Mouse (Mus musculus) lung, embryonic 16.5 days (tissue): ENCODE measurements around the gene Akr1b8. TPM values are rescaled to one million over a fixed set of nuclear protein-coding genes. Genes with fewer than 3 reads are reported as not detected.

Experiments used
- ATAC-seq: fragments of 200-750 bp; cut with Nextera tagmentation; 2 replicates; pipeline ENCODE4 v1.8.0; 2017; ENCODE audit warnings: low read depth, mild to moderate bottlenecking, moderate library complexity
- H3K27ac ChIP-seq: fragments of 300-500 bp; sonication (generic); 2 replicates; pipeline ENCODE4 v1.5.1; 2014; ENCODE audit warnings: mild to moderate bottlenecking, control low read depth, low read length
- H3K27me3 ChIP-seq: fragments of 300-500 bp; sonication (generic); 2 replicates; pipeline ENCODE4 v1.6.1; 2014; ENCODE audit warnings: low read depth, low read length, mixed read lengths; ENCODE audit not compliant: control insufficient read depth, insufficient read depth
- H3K36me3 ChIP-seq: fragments of 300-500 bp; sonication (generic); 2 replicates; pipeline ENCODE4 v1.6.1; 2014; ENCODE audit warnings: low read length; ENCODE audit not compliant: control insufficient read depth, insufficient read depth
- H3K4me1 ChIP-seq: fragments of 300-500 bp; sonication (generic); replicated peaks from 2 replicates; pipeline ENCODE4 v1.6.1; 2014; ENCODE audit warnings: low read length, mixed read lengths; ENCODE audit not compliant: control insufficient read depth, insufficient read depth
- H3K4me2 ChIP-seq: fragments of 300-500 bp; sonication (generic); 2 replicates; pipeline ENCODE4 v1.6.1; 2014; ENCODE audit warnings: low read depth, low read length, control low read depth
- H3K4me3 ChIP-seq: fragments of 300-500 bp; sonication (generic); 2 replicates; pipeline ENCODE4 v1.5.1; 2014; ENCODE audit warnings: mild to moderate bottlenecking, low read length, control low read depth
- H3K9ac ChIP-seq: fragments of 300-500 bp; sonication (generic); 2 replicates; pipeline ENCODE4 v1.6.1; 2014; ENCODE audit warnings: low read length, control low read depth
- H3K9me3 ChIP-seq: fragments of 300-500 bp; sonication (generic); 2 replicates; pipeline ENCODE4 v1.6.1; 2016; ENCODE audit warnings: low read length; ENCODE audit not compliant: control insufficient read depth
- WGBS: fragments of 180-500 bp; shearing (Covaris S2); extraction: QIAGEN DNeasy Blood & Tissue Kit; methylation state at CpG from one replicate; pipeline ENCODE4 v1.1.7; 2014; 5-methylcytosine and 5-hydroxymethylcytosine counted together
- polyA plus RNA-seq: library from polyadenylated mRNA; unstranded; fragments of >200 nt; fragmentation: Nextera tagmentation; extraction: Ambion mirVana; gene quantifications from 2 replicates; pipeline ENCODE4 v1.2.1, GENCODE M21; 2015

Gene Akr1b8
- polyA plus RNA-seq: 7.5 and 8.2 TPM in 2 replicates

GRCm38 (mm10) chr6:34353658-34354353 lies at the start of gene Akr1b8:
Akr1b8 (plus strand) TSS chr6:34354119.
- no peaks in the 10 kb centered on the region for H3K9me3 ChIP-seq
- H3K4me2 ChIP-seq: peak within 1 kb of the TSS; percentile 62
- no peaks in the 10 kb centered on the region for H3K36me3 ChIP-seq
- 13% methylated on average over 16 of the region's 16 CpGs for WGBS
- peak within 1 kb of the TSS; percentile 60 for H3K27ac ChIP-seq
- peak; percentile 71 for ATAC-seq
- H3K9ac ChIP-seq: peak within 1 kb of the TSS; percentile 40
- H3K4me3 ChIP-seq: peak within 1 kb of the TSS; percentile 43
- peaks cover 20% of the 10 kb centered on the region for H3K4me1 ChIP-seq
- no peaks in the 10 kb centered on the region for H3K27me3 ChIP-seq

GRCm38 (mm10) chr6:34304675-34305241 lies 49.2 kb upstream of the Akr1b8 start:
- Histone ChIP-seq H3K9ac (no peak overlapping the region), H3K27ac (no peak overlapping the region), H3K9me3 (no peaks in the 10 kb centered on the region), H3K27me3 (no peaks in the 10 kb centered on the region), H3K4me3 (no peak overlapping the region), H3K4me2 (no peak overlapping the region), H3K36me3 (peaks cover 8% of the 10 kb centered on the region), H3K4me1 (no peaks in the 10 kb centered on the region)
- peak; percentile 45; the same call in 1 of the 2 replicates for ATAC-seq
- WGBS: 68% methylated on average over 10 of the region's 10 CpGs

- Histone ChIP-seq H3K36me3 (peaks cover 8% of the 10 kb centered on the region), H3K4me2 (no peak overlapping the region), H3K9me3 (no peaks in the 10 kb centered on the region), H3K27ac (no peak overlapping the region), H3K27me3 (no peaks in the 10 kb centered on the region), H3K9ac (no peak overlapping the region), H3K4me3 (no peak overlapping the region), H3K4me1 (no peaks in the 10 kb centered on the region)
- WGBS: 78% methylated on average over 6 of the region's 6 CpGs
- ATAC-seq: 0 out of 2 replicates have a peak, but pooled peaks have one; percentile 10
These were observed 47.1 kb upstream of the Akr1b8 start for GRCm38 (mm10) chr6:34306797-34307196.

- Histone ChIP-seq H3K4me3 (no peak overlapping the region), H3K9me3 (no peaks in the 10 kb centered on the region), H3K4me1 (no peaks in the 10 kb centered on the region), H3K9ac (no peak overlapping the region), H3K27me3 (no peaks in the 10 kb centered on the region), H3K27ac (no peak overlapping the region), H3K36me3 (peaks cover 8% of the 10 kb centered on the region), H3K4me2 (no peak overlapping the region)
- 95% methylated on average over 6 of the region's 6 CpGs for WGBS
- no peak for ATAC-seq
These were observed 44.4 kb upstream of the Akr1b8 start for GRCm38 (mm10) chr6:34309526-34309925.

GRCm38 (mm10) chr6:34310023-34310595 lies 43.8 kb upstream of the Akr1b8 start:
- Histone ChIP-seq H3K36me3 (peaks cover 8% of the 10 kb centered on the region), H3K9ac (no peak overlapping the region), H3K27ac (no peak overlapping the region), H3K4me1 (no peaks in the 10 kb centered on the region), H3K4me3 (no peak overlapping the region), H3K9me3 (no peaks in the 10 kb centered on the region), H3K4me2 (no peak overlapping the region), H3K27me3 (no peaks in the 10 kb centered on the region)
- no peak for ATAC-seq
- 89% methylated on average over 11 of the region's 11 CpGs for WGBS

- H3K27ac ChIP-seq: no peak overlapping the region
- H3K36me3 ChIP-seq: peaks cover 8% of the 10 kb centered on the region
- 68% methylated on average over 9 of the region's 9 CpGs for WGBS
- H3K9me3 ChIP-seq: no peaks in the 10 kb centered on the region
- no peak overlapping the region for H3K4me2 ChIP-seq
- H3K27me3 ChIP-seq: no peaks in the 10 kb centered on the region
- peaks cover 10% of the 10 kb centered on the region for H3K4me1 ChIP-seq
- H3K9ac ChIP-seq: no peak overlapping the region
- no peak overlapping the region for H3K4me3 ChIP-seq
- ATAC-seq: no peak
These were observed 40.5 kb upstream of the Akr1b8 start for GRCm38 (mm10) chr6:34313386-34313785.

GRCm38 (mm10) chr6:34313921-34314320 lies 40.0 kb upstream of the Akr1b8 start:
- no peak overlapping the region for H3K27ac ChIP-seq
- H3K4me1 ChIP-seq: peaks cover 10% of the 10 kb centered on the region
- no peak overlapping the region for H3K9ac ChIP-seq
- H3K36me3 ChIP-seq: peaks cover 7% of the 10 kb centered on the region
- H3K9me3 ChIP-seq: no peaks in the 10 kb centered on the region
- H3K4me2 ChIP-seq: no peak overlapping the region
- WGBS: 94% methylated on average over 2 of the region's 2 CpGs
- H3K27me3 ChIP-seq: no peaks in the 10 kb centered on the region
- no peak overlapping the region for H3K4me3 ChIP-seq
- no peak for ATAC-seq

GRCm38 (mm10) chr6:34316854-34317771 lies 36.8 kb upstream of the Akr1b8 start, which contains the start of gene Akr1b3:
Akr1b3 (minus strand) TSS chr6:34317478.
- ATAC-seq: peak; percentile 99
- Histone ChIP-seq H3K4me3 (peak within 1 kb of the TSS; percentile 74), H3K4me1 (peaks cover 10% of the 10 kb centered on the region), H3K36me3 (no peaks in the 10 kb centered on the region), H3K4me2 (peak within 1 kb of the TSS; percentile 90), H3K27me3 (no peaks in the 10 kb centered on the region), H3K27ac (no peak within 1 kb of the TSS), H3K9me3 (no peaks in the 10 kb centered on the region), H3K9ac (peak within 1 kb of the TSS; percentile 70)
- WGBS: under 1% methylated on average over 57 of the region's 60 CpGs
